Comparison of ENCODE assay signal across 8 mouse cellular contexts in the genomic region with DNA sequence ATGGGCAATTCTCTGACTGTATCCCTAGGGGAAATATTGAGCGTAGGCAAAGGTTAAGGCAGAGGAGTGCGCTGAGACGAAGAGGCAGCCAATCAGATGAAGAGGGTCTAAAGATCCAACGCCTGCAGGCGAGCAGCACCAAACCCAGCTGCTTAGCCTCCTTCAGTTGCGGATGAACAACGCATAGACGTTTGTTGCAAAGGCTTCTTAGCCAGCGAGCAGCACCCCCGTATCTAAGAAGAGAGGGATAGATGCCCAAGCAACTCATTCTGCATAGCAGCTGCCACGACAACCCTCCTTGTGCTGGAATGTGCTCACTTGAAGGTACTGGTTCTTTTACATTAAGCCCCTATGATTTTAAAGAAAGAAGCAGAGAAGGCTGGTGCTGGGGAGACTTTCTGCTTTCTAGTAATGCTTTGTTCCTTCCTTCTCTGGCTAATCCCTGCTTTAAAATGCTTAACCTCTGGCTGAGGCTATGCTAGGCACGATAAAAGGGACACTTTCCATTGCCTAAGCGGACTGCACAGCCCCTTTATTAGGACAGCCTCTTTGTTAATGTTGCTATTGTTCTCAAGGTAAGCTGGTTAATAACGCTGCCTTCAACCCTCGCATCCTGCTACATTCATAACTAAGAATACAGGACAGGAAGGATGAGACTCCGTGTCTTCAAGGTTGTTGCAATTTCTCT. TPM values are rescaled to one million over a fixed set of nuclear protein-coding genes. Genes with fewer than 3 reads are reported as not detected.
A peak's percentile ranks its signal among the peaks of the same experiment; 100 is the strongest.
DNase-seq lines count a peak whose midpoint lies in the region.

Gene Sorbs2 (plus strand): TSS at position 155 of the 688 bp plus-strand sequence.

- 10% methylated on average over 16 of the region's 16 CpGs for WGBS in hindbrain, embryonic 10.5 days
- WGBS in limb, embryonic 10.5 days: 25% methylated on average over 16 of the region's 16 CpGs

- H3K4me1 ChIP-seq in hindbrain, embryonic 10.5 days (replicated peaks): peaks cover 16% of the 10 kb centered on the region
- 0 out of 2 replicates have a peak, but pooled peaks cover 7% of the 10 kb centered on the region for H3K4me1 ChIP-seq in limb, embryonic 10.5 days

- no peaks in the 10 kb centered on the region for H3K36me3 ChIP-seq in hindbrain, embryonic 10.5 days
- no peaks in the 10 kb centered on the region for H3K36me3 ChIP-seq in limb, embryonic 10.5 days

- no peaks in the 10 kb centered on the region for H3K9me3 ChIP-seq in hindbrain, embryonic 10.5 days
- no peaks in the 10 kb centered on the region for H3K9me3 ChIP-seq in limb, embryonic 10.5 days (replicated peaks)

- H3K27me3 ChIP-seq in hindbrain, embryonic 10.5 days (ENCODE audit: insufficient read depth, poor library complexity, severe bottlenecking): no peaks in the 10 kb centered on the region
- no peaks in the 10 kb centered on the region for H3K27me3 ChIP-seq in limb, embryonic 10.5 days (ENCODE audit: low read depth, poor library complexity, severe bottlenecking)

- peak within 1 kb of the TSS; percentile 81 for H3K27ac ChIP-seq in hindbrain, embryonic 10.5 days
- no peak within 1 kb of the TSS for H3K27ac ChIP-seq in limb, embryonic 10.5 days

- H3K4me3 ChIP-seq in hindbrain, embryonic 10.5 days: peak within 1 kb of the TSS; percentile 47
- peak within 1 kb of the TSS; percentile 24 for H3K4me3 ChIP-seq in limb, embryonic 10.5 days

- no peak for DNase-seq in adrenal gland, postnatal 25 days
- DNase-seq in cerebellum, adult 9-11 months: peak; percentile 2
- peak; percentile 26 to 63 for DNase-seq in frontal cortex, adult 2 months (ENCODE audit: extremely low spot score in 1 of 2, low spot score in 1 of 2)
- peak; percentile 13 for DNase-seq in hindbrain, embryonic 10.5 days (ENCODE audit: low spot score)
- DNase-seq in limb, embryonic 10.5 days (ENCODE audit: low spot score): no peak
- peak; percentile 51 to 71 for DNase-seq in right cerebral cortex, postnatal 10 days (ENCODE audit: low spot score in 2 of 2)
- no peak for DNase-seq in adipocyte (ENCODE audit: low spot score)
- DNase-seq in thymus, postnatal 4 days: no peak

RNA-seq across cellular contexts. Expression of gene Sorbs2, which starts in this region (rescaled TPM):
- 125 and 131 TPM in 2 replicates for total RNA-seq in adrenal gland, postnatal 25 days (2021)
- polyA plus RNA-seq in frontal cortex, adult 2 months (2012; rRNA removed): 122 and 124 TPM in 2 replicates
- 30.8 and 36.9 TPM in 2 replicates for polyA plus RNA-seq in hindbrain, embryonic 10.5 days (2016; fragmentation: Nextera tagmentation; extraction: Ambion mirVana)
- 9.5 and 16.7 TPM in 2 replicates for polyA plus RNA-seq in limb, embryonic 10.5 days (2016; fragmentation: Nextera tagmentation; extraction: Ambion mirVana)

Comparison
In these comparisons a context has a peak if more than half of its experiments do, and no peak if none do; other contexts are left out.
1. DNase-seq: peak in cerebellum, adult 9-11 months (single experiment), frontal cortex, adult 2 months (2 of 2), hindbrain, embryonic 10.5 days (single experiment) and right cerebral cortex, postnatal 10 days (2 of 2); none in adrenal gland, postnatal 25 days (single experiment), limb, embryonic 10.5 days (single experiment), adipocyte (single experiment) and thymus, postnatal 4 days (single experiment).